Mouse (Mus musculus): ENCODE data around the gene Gm4981. TPM values are rescaled to one million over a fixed set of nuclear protein-coding genes. Genes with fewer than 3 reads are reported as not detected.
"Not testable (repeated sequence)": the region's sequence is repeated elsewhere in the genome, so short reads cannot be mapped to it uniquely, and the experiment has no call there.

Gene Gm4981
- total RNA-seq, 2 experiments from 2014 or later = not detected

GRCm38 (mm10) chr10:58223972-58224805 lies 12.3 kb downstream of the Gm4981 start:
- ATAC-seq (replicated peaks; ENCODE audit: low FRiP score, poor library complexity, severe bottlenecking) = not testable (repeated sequence)

DNA sequence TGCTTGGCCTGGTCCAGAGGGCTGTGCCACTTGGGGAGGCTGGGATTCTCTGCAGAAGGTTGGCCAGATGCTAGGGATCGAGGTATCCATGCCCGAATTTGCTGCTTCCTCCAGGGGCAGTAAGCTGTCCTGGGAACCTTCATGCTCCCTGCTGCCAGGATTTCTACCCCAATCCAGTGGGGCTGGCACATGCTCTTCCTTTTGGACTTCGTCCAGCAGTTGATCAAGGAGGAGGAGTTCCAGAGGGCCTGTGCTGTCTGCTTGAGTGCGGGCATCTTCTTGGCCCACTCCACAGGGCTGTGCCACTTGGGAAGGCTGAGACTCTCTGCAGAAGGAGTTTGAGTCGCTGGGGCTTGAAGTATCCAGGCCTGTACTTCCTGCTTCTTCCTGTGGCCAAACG lies 13.3 kb downstream of the Gm4981 start:
- ATAC-seq (replicated peaks; ENCODE audit: low FRiP score, poor library complexity, severe bottlenecking) = not testable (repeated sequence)

- not testable (repeated sequence) for ATAC-seq (replicated peaks; ENCODE audit: low FRiP score, poor library complexity, severe bottlenecking)
These were observed 14.9 kb downstream of the Gm4981 start for GRCm38 (mm10) chr10:58221571-58221970.

- no peak for ATAC-seq (replicated peaks; ENCODE audit: low FRiP score, poor library complexity, severe bottlenecking)
These were observed 15.8 kb downstream of the Gm4981 start for GRCm38 (mm10) chr10:58220726-58221125.

- no peak for ATAC-seq (replicated peaks; ENCODE audit: low FRiP score, poor library complexity, severe bottlenecking)
These were observed 19.1 kb downstream of the Gm4981 start for GRCm38 (mm10) chr10:58217366-58217765.

GRCm38 (mm10) chr10:58215353-58215752 lies 21.1 kb downstream of the Gm4981 start:
- ATAC-seq (replicated peaks; ENCODE audit: low FRiP score, poor library complexity, severe bottlenecking) = no peak

- no peak for ATAC-seq (replicated peaks; ENCODE audit: low FRiP score, poor library complexity, severe bottlenecking)
These were observed 21.6 kb downstream of the Gm4981 start for GRCm38 (mm10) chr10:58214934-58215333.

DNA sequence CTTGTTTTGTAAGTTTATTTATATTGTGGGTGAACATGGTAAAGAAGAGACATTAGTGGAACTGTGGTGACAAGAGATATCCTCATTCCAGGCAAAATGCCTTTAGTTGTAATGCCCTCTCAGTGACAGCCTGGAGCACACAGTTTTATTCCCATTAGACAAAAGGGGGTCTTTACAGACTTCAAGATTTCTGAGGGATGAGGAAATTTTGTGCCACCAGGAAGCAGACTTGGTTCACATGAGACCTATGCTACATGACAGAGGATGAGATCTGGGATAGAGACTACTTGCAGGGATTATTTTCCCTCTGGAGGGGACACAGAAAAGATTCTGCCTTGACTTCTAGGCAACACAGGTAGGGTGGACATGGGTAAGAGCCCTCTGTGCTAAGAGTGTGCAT lies 22.0 kb downstream of the Gm4981 start:
- ATAC-seq (replicated peaks; ENCODE audit: low FRiP score, poor library complexity, severe bottlenecking) = no peak

- no peak for ATAC-seq (replicated peaks; ENCODE audit: low FRiP score, poor library complexity, severe bottlenecking)
These were observed 24.3 kb downstream of the Gm4981 start for GRCm38 (mm10) chr10:58212230-58212629.

DNA sequence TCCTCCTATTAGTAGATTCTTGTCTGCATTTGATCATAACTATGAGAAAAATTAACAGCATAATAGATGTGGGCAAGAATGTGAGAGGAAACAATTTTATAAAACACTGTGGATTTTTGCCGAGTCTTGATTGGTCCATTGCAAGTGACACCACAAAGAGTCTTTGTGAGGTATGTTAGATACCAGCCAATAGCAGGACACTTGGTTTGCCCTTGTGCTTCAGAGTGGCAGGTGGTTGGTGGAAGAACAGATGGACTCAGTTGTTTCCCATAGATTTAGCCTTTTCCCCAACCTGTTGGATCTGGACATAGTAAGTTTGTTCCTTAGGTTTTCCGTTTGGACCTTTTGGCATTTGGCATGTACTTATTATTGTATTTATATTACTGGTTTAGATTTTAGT lies 25.3 kb downstream of the Gm4981 start:
- no peak for ATAC-seq (replicated peaks; ENCODE audit: low FRiP score, poor library complexity, severe bottlenecking)

DNA sequence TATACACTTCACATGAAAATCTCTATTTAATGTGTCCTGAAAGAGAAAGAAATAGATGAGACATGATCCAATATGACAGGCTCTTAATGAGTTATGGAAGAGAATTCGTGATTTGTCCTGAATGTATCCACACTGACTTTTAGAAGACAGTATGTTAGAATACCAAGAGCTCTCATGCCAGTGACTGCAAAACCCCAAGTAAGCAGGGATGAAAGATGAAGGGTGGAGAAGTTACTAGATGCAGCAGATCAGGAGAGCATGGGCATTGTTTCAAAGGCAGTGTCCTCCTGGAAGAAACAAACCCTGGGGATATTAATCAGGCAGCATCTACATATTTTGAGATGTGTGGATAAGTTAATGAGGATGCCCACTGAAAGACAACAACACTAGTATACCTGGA lies 26.0 kb downstream of the Gm4981 start:
- no peak for ATAC-seq (replicated peaks; ENCODE audit: low FRiP score, poor library complexity, severe bottlenecking)

DNA sequence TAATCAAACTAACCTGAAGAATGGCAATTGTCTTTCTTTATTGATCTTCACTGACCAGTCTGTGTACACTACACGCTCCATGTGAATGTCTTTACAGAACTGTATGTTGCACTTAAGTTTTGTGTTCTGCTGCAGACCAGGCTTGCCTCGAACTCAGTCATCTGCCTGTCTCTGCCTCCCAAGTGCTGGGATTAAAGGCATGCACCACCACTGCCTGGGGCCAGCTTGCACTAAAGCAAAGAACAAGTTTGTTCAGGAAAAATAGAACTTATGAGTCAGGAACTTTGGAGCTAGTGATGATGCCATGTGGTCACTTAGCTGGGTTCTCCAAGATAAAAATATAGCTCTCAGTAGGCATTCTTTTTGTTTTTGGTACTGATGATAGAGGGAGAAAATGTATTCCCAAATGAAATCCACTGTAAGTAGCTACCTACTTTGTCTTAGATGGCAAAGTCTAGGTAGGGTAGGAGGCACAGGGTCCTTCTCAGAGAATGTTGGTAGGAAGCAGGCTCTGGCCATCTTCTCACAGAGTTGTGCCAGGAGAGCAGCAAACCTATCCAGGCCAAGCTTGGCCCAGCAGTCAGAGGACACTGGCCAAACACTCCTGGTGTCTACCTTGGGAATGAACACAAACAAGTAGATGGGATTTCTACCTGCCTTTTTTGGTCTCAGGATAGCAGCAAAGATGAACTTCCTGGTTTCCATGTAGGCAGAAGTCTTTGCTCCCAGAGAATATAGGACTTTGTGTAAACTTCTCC lies 26.6 kb downstream of the Gm4981 start:
- no peak for ATAC-seq (replicated peaks; ENCODE audit: low FRiP score, poor library complexity, severe bottlenecking)

- ATAC-seq (replicated peaks; ENCODE audit: low FRiP score, poor library complexity, severe bottlenecking) = no peak
These were observed 29.7 kb downstream of the Gm4981 start for GRCm38 (mm10) chr10:58206639-58207404.

DNA sequence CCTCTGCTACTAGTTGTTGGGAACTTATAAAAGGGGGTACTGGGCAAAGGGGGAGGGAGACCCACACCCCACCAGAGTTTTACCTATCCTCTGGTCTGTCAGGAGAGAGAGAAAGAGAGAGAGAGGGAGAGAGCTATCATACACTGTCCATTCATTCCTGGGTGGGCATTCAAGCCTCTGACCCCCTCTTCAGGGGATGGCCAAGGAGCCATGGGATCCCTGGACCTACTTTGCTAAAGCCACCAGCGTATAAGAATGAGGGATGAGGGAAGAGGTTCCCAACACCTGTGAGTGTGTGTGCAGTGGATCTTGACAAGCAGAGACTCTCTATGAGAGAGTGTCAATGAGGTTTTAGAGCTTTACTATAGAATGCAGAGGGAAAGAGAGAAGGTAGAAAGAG lies 30.5 kb downstream of the Gm4981 start:
- ATAC-seq (replicated peaks; ENCODE audit: low FRiP score, poor library complexity, severe bottlenecking) = no peak

Other genes with a start within 250 kb of the Gm4981 start
- not detected in 2 replicates for gene AW822073, start 11.8 kb downstream of the Gm4981 start, total RNA-seq (2015; ENCODE audit: low replicate concordance)
- gene AW822073, start 11.8 kb downstream of the Gm4981 start, total RNA-seq (2017; ENCODE audit: low replicate concordance) = not detected in 2 replicates
- not detected in 2 replicates for gene Duxf3, start 4.0 kb downstream of the Gm4981 start, total RNA-seq (2015; ENCODE audit: low replicate concordance)
- not detected in 2 replicates for gene Duxf3, start 4.0 kb downstream of the Gm4981 start, total RNA-seq (2017; ENCODE audit: low replicate concordance)
- gene Gcc2, start 18.8 kb upstream of the Gm4981 start, total RNA-seq (2015; ENCODE audit: low replicate concordance) = 10.5 and 30.6 TPM in 2 replicates
- gene Gcc2, start 18.8 kb upstream of the Gm4981 start, total RNA-seq (2017; ENCODE audit: low replicate concordance) = 11.6 and 11.8 TPM in 2 replicates
- 67.8 and 80.5 TPM in 2 replicates for gene Lims1, start 86.8 kb upstream of the Gm4981 start, total RNA-seq (2015; ENCODE audit: low replicate concordance)
- 37.5 and 42.2 TPM in 2 replicates for gene Lims1, start 86.8 kb upstream of the Gm4981 start, total RNA-seq (2017; ENCODE audit: low replicate concordance)
- 126 and 148 TPM in 2 replicates for gene Ranbp2, start 210.2 kb upstream of the Gm4981 start, total RNA-seq (2015; ENCODE audit: low replicate concordance)
- 169 and 178 TPM in 2 replicates for gene Ranbp2, start 210.2 kb upstream of the Gm4981 start, total RNA-seq (2017; ENCODE audit: low replicate concordance)